Mouse (Mus musculus) neural tube, embryonic 10.5 days (tissue): ENCODE data around the gene Rap1gds1.
A peak's percentile ranks its signal among the peaks of the same experiment; 100 is the strongest.

ENCODE experiments used
- DNase-seq: peaks from one replicate; pipeline ENCODE4 v3.0.0-alpha.2; 2017; ENCODE audit warnings: low spot score; ENCODE audit errors: extremely low spot score

Rap1gds1 gene

DNA sequence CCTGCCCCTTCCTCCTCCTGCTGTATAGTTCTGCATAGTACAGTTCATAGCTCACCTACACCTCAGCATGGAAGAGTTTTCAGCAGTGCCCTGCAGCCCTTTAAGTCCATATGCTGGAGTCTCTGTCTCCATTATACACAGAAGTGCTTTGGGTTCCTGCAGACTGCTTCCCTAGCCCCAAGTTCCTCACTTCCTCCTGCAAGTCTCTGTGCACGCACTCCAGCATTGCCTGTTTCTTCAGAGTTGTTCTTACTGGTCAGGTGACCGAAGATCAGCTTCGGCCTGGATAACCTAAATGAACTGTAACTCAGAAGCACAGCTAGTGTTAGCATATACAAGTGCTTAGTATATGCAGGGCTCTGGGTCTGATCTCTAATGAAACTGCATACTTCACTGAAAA is 12.9 kb downstream of the Rap1gds1 start:
- no peak for DNase-seq

DNA sequence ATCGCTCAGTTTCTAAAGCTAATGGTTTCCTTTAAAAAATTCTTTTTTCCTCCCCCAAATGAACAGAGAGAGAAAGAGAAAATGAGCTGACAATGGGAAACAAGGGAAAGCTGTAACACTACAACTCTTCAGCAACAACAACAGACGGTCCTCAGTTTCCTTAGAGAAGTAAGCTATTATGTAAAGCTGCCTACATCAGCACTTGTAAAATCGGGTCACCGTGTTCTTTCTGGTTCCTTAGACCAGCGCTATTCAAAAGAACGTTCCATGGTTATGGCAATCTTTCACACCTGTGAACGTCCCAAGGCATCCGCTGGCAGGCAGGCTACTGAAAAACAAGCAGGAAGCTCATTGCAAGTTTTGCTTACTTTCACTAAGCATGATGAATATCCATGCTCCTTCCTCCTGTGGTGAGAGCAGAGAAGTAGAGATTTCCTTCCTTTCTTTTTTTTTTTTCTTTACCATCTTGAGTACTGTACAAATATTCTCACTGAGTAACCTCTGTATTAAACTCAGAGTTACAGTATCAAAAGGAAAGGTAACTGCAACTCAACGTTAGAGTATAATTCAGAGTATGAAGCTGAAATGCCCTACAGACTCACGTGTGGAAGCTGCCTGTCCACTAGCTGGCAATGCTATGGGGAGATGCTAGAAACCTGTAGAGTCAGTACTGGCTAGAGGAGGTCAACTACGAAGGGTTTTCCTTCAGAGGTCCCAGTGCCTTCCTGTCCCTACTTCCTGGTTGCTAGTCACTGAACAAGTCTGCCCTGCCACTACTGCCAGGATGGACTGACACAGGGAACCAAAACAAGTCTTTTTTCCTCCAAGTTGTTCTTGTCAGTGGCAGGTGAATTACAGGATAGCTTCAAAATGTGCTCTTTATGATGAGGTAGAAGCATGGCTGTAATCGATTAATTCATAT is 26.0 kb downstream of the Rap1gds1 start:
- DNase-seq = no peak

DNA sequence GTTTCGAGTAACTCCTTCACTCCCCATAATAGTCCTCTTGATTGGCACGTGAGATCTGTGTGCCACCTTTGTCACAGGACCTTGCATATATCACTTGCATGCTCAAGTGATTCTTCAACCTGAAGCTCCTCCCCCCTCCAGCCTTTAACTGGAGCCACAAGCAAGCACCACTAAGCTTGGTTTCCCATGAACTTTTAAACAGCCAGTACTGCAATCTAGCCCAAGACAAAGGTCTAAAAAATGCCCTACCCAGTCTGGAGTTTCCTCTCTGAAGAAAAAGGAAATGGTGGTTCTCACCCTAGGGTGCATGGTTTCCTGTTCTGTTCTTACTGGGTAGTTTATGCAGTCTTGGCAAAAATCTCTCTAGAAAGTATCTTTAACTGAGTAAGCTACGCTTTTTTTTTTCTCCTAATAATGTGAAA is 32.6 kb downstream of the Rap1gds1 start:
- no peak for DNase-seq

DNA sequence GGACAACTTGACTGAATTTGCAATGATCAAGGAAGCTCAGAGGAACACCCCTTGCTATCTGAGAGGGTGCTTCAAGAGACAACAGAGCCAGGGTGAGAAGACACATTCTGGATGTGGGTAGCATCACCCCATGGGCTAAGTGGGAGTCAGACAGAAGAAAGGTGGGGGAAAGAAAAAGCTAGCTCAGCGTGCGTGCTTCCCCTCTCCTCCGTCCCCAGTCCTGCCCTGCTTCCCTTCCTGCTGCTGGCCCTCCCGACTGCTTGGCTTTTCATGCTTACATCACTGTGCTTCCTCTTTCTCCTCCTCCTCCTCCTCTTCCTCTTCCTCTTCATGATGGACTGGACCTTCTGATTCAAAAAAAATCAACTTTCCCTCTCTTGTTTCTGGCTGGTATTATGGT is 33.1 kb downstream of the Rap1gds1 start:
- DNase-seq = no peak

GRCm38 (mm10) chr3:139037030-139037429 is 38.0 kb downstream of the Rap1gds1 start:
- DNase-seq = no peak

DNA sequence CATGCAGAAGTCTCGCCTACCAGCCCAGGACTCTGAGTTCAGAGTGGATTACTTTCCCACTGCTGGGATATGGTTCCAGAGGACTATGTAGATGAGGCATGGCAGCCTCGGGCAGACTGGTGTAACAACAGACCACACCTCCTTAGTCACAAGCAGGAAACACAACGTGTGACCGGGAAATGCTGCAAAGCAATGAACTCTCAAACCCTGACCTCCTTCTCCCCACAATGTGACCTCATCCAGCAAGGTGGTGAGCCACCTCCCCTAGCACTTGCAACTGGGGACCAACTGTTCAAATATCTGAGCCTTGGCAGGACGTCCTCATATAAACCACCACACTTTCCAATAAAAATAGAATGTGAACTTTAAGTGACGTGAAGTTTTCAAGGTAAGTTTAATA is 41.8 kb downstream of the Rap1gds1 start:
- DNase-seq = no peak

DNA sequence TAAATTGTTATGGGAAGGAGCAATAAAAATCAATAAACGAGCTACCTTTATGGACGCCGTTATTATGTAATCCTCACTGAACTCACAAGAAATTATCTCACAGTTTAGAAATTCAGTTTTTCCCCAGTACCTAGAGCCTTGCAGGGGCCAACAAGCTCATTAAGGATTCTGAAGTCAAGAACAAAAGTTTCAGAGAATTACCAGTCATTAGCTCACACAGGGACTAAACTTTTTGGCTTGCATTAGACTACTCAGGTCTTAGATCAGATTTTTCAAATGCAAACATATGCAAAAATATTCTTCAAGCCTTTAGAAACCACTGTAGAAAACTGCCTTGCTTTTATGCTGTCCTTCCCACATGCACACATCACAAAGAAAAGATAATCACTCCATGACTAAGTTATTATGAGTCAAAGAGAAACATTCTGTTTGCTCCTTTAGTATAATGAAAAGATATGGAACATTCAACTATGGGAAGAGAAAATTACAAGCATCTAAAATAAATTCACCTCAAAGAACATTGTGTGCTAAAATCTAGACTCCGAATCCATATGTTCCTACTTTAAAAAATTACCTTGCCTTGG is 44.3 kb downstream of the Rap1gds1 start:
- DNase-seq = no peak

DNA sequence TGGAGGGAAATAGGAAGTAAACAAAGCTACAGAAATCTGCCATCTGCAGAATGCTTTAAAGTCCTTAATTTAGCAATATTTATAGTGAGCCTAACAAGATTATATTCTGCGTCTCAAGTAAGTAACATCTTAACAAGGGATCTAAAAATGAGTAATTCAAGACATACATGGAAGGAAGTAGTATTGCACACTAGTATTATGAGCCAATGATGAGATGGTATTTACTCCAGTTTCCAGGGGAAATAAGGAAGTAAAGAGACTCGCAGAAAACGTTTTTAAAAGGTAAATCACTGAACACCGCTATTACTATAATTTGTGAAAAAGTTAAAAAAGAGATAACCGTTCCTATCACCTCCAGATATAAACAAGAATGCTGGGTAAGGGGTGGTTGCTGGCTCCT is 49.9 kb downstream of the Rap1gds1 start:
- DNase-seq = no peak

- DNase-seq = peak; percentile 26
Measured at GRCm38 (mm10) chr3:139023585-139023984, 51.4 kb downstream of the Rap1gds1 start.

DNA sequence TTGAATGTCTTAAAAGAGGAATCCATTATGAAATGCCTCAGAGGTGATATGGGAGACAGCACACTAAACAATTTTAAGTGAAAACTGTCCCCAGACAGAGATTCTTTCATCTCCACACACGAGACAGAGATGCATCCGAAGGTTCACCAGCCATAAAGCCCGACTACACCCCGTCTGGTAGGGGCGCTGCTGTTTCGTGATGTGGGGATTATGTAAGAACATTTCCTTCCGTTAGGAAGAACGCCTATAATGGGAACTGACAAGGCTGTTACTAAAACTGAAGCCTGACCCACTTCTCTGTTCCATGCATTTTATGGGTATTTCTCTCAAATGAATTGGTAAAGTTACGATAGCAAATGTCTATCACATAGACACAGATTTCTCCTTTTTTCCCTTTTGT is 62.6 kb downstream of the Rap1gds1 start:
- DNase-seq = no peak

DNA sequence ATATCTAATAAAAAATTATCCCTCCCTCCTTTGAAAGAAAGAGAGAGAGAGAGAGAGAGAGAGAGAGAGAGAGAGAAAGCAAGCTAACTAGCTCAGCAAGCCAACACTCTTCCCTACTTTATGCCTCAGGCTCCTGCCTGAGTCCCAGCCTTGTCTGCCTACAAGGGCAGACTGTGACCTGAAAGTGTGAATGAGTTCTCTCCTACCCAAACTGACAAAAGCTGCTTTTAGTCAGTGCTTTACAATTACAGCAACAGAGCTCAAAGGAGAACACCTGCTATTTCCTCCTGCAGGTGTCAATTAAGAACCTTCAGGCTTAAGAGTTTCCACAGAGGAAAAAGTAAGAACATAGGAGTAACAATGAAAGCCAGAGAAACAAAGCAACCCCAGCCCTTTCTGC is 69.3 kb downstream of the Rap1gds1 start:
- no peak for DNase-seq

GRCm38 (mm10) chr3:139002774-139003173 is 72.2 kb downstream of the Rap1gds1 start:
- no peak for DNase-seq

- no peak for DNase-seq
Measured at GRCm38 (mm10) chr3:139000071-139000867, 74.7 kb downstream of the Rap1gds1 start.

GRCm38 (mm10) chr3:138993473-138993872 is 81.5 kb downstream of the Rap1gds1 start:
- DNase-seq = no peak

DNA sequence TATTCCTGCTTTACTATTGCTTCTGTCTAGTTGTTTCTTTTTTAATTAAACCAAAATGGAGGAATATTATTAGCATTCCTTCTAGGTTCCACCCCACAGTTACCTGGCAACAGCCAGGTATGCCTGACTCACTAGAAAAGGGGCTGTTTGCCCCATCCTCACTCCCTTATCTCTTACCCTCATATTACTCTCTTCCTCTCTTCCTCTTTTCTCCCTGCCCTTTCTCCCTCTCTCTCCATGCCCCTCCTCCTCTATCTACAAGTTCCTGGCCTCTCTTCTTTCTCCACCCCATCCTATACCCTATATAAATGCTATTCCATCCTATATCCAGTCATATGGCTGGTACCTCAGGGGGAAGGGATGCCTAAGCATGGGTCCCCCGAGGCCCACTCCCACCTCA is 83.6 kb downstream of the Rap1gds1 start:
- no peak for DNase-seq

DNA sequence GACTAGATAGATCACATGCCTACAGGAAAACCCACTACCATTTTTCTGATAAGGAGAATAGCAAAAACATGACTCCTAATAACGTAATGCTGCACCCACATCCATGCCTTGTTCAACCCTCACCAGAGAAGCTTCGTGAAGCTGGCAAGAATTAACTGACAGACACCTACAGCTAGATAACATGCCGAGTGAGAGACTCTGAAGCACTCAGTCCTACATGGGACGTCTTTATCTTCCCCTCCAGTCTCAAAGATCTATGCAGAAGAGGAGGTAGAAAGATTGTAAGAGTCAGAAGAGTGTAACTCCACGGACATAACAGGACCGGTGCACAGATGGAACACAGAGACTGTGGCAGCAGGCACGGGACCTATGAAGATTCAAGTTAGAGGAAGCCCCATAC is 85.9 kb downstream of the Rap1gds1 start:
- DNase-seq = no peak

GRCm38 (mm10) chr3:138988004-138988403 is 87.0 kb downstream of the Rap1gds1 start:
- no peak for DNase-seq

DNA sequence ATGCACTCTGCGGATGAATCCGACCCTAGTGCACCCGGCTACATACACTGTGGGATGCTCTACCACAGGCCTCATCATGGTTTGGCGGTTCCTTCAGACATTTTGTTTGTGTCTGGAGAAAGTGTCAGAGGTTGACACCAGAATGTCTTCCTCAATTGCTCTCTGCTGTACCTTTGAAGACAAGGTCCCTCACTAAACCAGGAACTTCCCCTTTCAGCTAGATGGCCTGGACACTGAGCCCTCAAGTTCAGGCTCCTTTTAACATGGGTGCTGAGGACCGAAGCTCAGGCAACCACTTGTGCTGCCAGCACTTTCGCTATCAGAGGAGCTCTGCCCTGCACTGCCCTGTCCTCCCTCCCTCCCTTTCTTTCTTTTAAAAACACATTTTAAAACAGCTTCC is 92.8 kb downstream of the Rap1gds1 start:
- no peak for DNase-seq

GRCm38 (mm10) chr3:138977413-138977812 is 97.6 kb downstream of the Rap1gds1 start:
- no peak for DNase-seq

DNA sequence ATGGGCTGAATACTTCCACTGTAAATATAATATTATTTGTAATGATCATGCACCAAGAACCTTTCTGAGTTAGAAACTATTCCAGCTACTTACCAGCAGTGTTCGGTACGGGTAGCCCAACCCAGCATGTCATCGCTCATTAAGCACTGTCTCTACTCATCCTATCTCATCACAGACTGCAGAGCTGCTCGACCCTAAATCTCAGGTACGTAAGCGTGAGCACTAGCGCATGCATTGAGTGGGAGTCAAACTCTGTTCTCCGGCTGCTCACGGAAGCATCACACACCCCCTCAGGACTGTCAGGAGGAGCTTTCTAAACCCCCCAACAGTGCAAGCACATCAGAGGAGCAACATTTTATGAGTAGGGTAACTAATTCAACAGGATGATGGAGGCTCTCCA is 107.4 kb downstream of the Rap1gds1 start:
- DNase-seq = no peak

GRCm38 (mm10) chr3:138958527-138958926 is 116.5 kb downstream of the Rap1gds1 start:
- DNase-seq = no peak

- no peak for DNase-seq
Measured at GRCm38 (mm10) chr3:138955220-138955619, 119.8 kb downstream of the Rap1gds1 start.
